Mouse (Mus musculus) midbrain, postnatal 0 days (tissue): ENCODE measurements around the gene Grin3b. TPM values are rescaled to one million over a fixed set of nuclear protein-coding genes. Genes with fewer than 3 reads are reported as not detected.
A peak's percentile ranks its signal among the peaks of the same experiment; 100 is the strongest.

ENCODE experiments used
- ATAC-seq: fragments of 200-750 bp; cut with Nextera tagmentation; 2 replicates; pipeline ENCODE4 v1.8.0; 2017; ENCODE audit warnings: moderate number of reproducible peaks, mild to moderate bottlenecking, moderate TSS enrichment, moderate library complexity; ENCODE audit not compliant: low FRiP score
- DNase-seq: peaks from one replicate; pipeline ENCODE4 v3.0.0-alpha.2; 2015; ENCODE audit warnings: low spot score
- H3K27ac ChIP-seq: fragments of 300-500 bp; sonication (generic); 2 replicates; pipeline ENCODE4 v1.5.1; 2014; ENCODE audit warnings: low read depth, mild to moderate bottlenecking, low read length, mixed read lengths
- H3K27me3 ChIP-seq: fragments of 300-500 bp; sonication (generic); 2 replicates; pipeline ENCODE4 v1.6.1; 2014; ENCODE audit warnings: low read length, control low read depth, mixed read lengths; ENCODE audit not compliant: insufficient read depth
- H3K36me3 ChIP-seq: fragments of 300-500 bp; sonication (generic); 2 replicates; pipeline ENCODE4 v1.6.1; 2014; ENCODE audit warnings: low read length, control low read depth, mixed read lengths; ENCODE audit not compliant: insufficient read depth
- H3K4me1 ChIP-seq: fragments of 300-500 bp; sonication (generic); 2 replicates; pipeline ENCODE4 v1.6.1; 2014; ENCODE audit warnings: mild to moderate bottlenecking, control low read depth, antibody characterized with exemption, low read length, mixed read lengths; ENCODE audit not compliant: insufficient read depth
- H3K4me2 ChIP-seq: fragments of 300-500 bp; sonication (generic); 2 replicates; pipeline ENCODE4 v1.6.1; 2014; ENCODE audit warnings: low read depth, mild to moderate bottlenecking, low read length, mixed read lengths; ENCODE audit not compliant: poor library complexity, severe bottlenecking
- H3K4me3 ChIP-seq: fragments of 300-500 bp; sonication (generic); 2 replicates; pipeline ENCODE4 v1.5.1; 2014; ENCODE audit warnings: low read depth, mild to moderate bottlenecking, low read length, moderate library complexity
- H3K9ac ChIP-seq: fragments of 300-500 bp; sonication (generic); replicated peaks from 2 replicates; pipeline ENCODE4 v1.6.1; 2014; ENCODE audit warnings: mild to moderate bottlenecking, low read length, moderate library complexity, mixed read lengths; ENCODE audit not compliant: poor library complexity, severe bottlenecking
- H3K9me3 ChIP-seq: fragments of 300-500 bp; sonication (generic); 2 replicates; pipeline ENCODE4 v1.6.1; 2016; ENCODE audit warnings: low read length, control low read depth
- CTCF ChIP-seq: IDR thresholded peaks from 2 replicates; pipeline ENCODE4 v1.5.1; 2016; ENCODE audit warnings: antibody characterized with exemption, mild to moderate bottlenecking
- WGBS: fragments of 180-500 bp; shearing (Covaris S2); extraction: QIAGEN DNeasy Blood & Tissue Kit; methylation state at CpG from one replicate; pipeline ENCODE4 v1.1.7; 2014; 5-methylcytosine and 5-hydroxymethylcytosine counted together
- polyA plus RNA-seq: library from polyadenylated mRNA; unstranded; fragments of >200 nt; fragmentation: Nextera tagmentation; extraction: Ambion mirVana; gene quantifications from 2 replicates; pipeline ENCODE4 v1.2.1, GENCODE M21; 2015
- total RNA-seq: library from RNA; depleted of rRNA; stranded (reverse); fragments of >200 nt; gene quantifications from 2 replicates; pipeline ENCODE4 v1.2.3, GENCODE M21; 2014

Gene Grin3b
- total and polyA plus RNA-seq, 2 experiments from 2014 or later: 0.21 to 2.2 TPM

- Histone ChIP-seq H3K36me3 (peaks cover 3% of the 10 kb centered on the region), H3K9me3 (no peaks in the 10 kb centered on the region), H3K4me3 (peak within 1 kb of the TSS; percentile 75), H3K27me3 (peaks cover 16% of the 10 kb centered on the region), H3K4me1 (peaks cover 17% of the 10 kb centered on the region), H3K9ac (peak within 1 kb of the TSS; percentile 89), H3K4me2 (peak within 1 kb of the TSS; percentile 69), H3K27ac (peak within 1 kb of the TSS; percentile 96)
- ATAC-seq (peak; percentile 81), DNase-seq (peak; percentile 94)
- peak; percentile 88 for TF ChIP-seq CTCF
- 0% methylated on average over 33 of the region's 49 CpGs for WGBS
Measured at GRCm38 (mm10) chr10:79984195-79984816, 13.8 kb downstream of the Grin3b start, which contains the start of gene Tmem259. Gene Tmem259 (minus strand): TSS chr10:79984330.

DNA sequence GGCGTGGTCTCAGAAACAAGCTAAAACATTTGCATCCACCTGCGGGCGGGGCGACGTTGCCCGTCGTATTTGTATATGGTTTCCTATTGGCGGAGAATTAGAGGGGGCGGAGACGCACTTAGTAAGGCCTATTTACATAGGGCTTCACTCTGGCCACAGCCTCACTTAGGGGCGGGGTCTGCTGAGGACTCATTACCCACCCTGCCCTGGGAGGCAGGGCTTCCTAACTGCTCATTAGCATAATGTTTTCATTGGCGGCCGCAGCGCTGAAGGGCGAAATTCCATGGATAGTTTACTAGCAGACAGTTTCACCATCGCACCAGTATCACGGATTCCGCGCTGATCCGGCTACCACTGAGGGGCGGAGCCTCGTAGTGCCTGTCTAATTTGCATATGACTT is 14.4 kb downstream of the Grin3b start:
- H3K9me3 ChIP-seq: no peaks in the 10 kb centered on the region
- no peak for TF ChIP-seq CTCF
- peak; percentile 92 for ATAC-seq
- H3K27me3 ChIP-seq: peaks cover 22% of the 10 kb centered on the region
- under 1% methylated on average over 22 of the region's 22 CpGs for WGBS
- H3K27ac ChIP-seq: peak overlapping the region; percentile 96
- peak overlapping the region; percentile 69 for H3K4me2 ChIP-seq
- H3K4me3 ChIP-seq: peak overlapping the region; percentile 75
- peaks cover 17% of the 10 kb centered on the region for H3K4me1 ChIP-seq
- H3K9ac ChIP-seq: peak overlapping the region; percentile 89
- peak; percentile 100 for DNase-seq
- no peaks in the 10 kb centered on the region for H3K36me3 ChIP-seq

GRCm38 (mm10) chr10:79985334-79986231 is 15.1 kb downstream of the Grin3b start:
- peak overlapping the region; percentile 96 for H3K27ac ChIP-seq
- peak overlapping the region; percentile 89 for H3K9ac ChIP-seq
- no peak for ATAC-seq
- 2% methylated on average over 35 of the region's 35 CpGs for WGBS
- peak; percentile 70 for DNase-seq
- no peaks in the 10 kb centered on the region for H3K9me3 ChIP-seq
- H3K4me3 ChIP-seq: peak overlapping the region; percentile 75
- no peaks in the 10 kb centered on the region for H3K36me3 ChIP-seq
- peaks cover 17% of the 10 kb centered on the region for H3K4me1 ChIP-seq
- peaks cover 24% of the 10 kb centered on the region for H3K27me3 ChIP-seq
- H3K4me2 ChIP-seq: peak overlapping the region; percentile 62
- TF ChIP-seq CTCF: no peak

DNA sequence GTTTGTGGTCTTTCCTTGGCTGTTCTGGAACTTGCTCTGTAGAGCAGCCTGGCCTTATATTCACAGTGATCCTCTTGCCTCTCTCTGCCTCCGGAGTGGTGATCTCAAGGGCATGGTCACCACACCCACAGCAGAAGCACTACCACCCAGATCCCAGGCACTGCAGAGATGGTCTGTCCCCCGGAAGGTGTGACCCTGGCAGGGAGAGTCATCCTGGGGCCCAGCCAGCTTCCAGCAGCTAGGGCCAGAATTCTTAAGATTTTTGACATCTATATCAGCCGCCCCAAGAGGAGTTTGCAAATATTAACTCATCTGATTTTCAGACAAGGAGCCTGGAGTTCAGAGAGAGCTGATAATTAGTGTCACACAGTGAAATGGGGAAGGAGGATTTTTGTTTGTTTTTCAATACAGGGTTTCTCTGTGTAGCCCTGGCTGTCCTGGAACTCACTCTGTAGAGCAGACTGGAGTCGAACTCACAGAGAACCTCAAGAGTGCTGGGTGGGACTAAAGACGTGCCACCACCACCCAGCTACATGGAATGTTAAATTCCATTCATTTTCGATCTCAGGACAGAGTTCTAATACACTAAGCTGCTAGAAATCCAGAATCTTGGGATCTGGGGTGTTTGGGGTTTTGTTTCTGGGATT is 15.8 kb downstream of the Grin3b start:
- no peak for TF ChIP-seq CTCF
- whole genome bisulfite sequencing: 37% methylated on average over 6 of the region's 6 CpGs
- H3K4me3 ChIP-seq: peak overlapping the region; percentile 75
- no peak overlapping the region; the same call in 1 of the 2 replicates for H3K9ac ChIP-seq
- peaks cover 17% of the 10 kb centered on the region for H3K4me1 ChIP-seq
- peak overlapping the region; percentile 62 for H3K4me2 ChIP-seq
- ATAC-seq (no peak), DNase-seq (no peak)
- H3K9me3 ChIP-seq: no peaks in the 10 kb centered on the region
- H3K27ac ChIP-seq: peak overlapping the region; percentile 96
- H3K36me3 ChIP-seq: no peaks in the 10 kb centered on the region
- H3K27me3 ChIP-seq: peaks cover 24% of the 10 kb centered on the region

GRCm38 (mm10) chr10:79986963-79987362 is 16.4 kb downstream of the Grin3b start:
- 6% methylated on average over 11 of the region's 11 CpGs for WGBS
- Histone ChIP-seq H3K4me3 (no peak overlapping the region), H3K4me2 (0 out of 2 replicates have a peak overlapping the region, but pooled peaks have one; percentile 20)

More at GRCm38 (mm10) chr10:79986963-79987362, 16.4 kb downstream of the Grin3b start:
- ATAC-seq (no peak), DNase-seq (peak; percentile 81)
- peak; percentile 91 for TF ChIP-seq CTCF
- no peaks in the 10 kb centered on the region for H3K9me3 ChIP-seq
- H3K36me3 ChIP-seq: no peaks in the 10 kb centered on the region
- no peak overlapping the region for H3K9ac ChIP-seq
- peaks cover 15% of the 10 kb centered on the region for H3K4me1 ChIP-seq
- peaks cover 24% of the 10 kb centered on the region for H3K27me3 ChIP-seq
- no peak overlapping the region for H3K27ac ChIP-seq
